Mouse (Mus musculus): Measurements from ENCODE around the gene Zdhhc14.

DNA sequence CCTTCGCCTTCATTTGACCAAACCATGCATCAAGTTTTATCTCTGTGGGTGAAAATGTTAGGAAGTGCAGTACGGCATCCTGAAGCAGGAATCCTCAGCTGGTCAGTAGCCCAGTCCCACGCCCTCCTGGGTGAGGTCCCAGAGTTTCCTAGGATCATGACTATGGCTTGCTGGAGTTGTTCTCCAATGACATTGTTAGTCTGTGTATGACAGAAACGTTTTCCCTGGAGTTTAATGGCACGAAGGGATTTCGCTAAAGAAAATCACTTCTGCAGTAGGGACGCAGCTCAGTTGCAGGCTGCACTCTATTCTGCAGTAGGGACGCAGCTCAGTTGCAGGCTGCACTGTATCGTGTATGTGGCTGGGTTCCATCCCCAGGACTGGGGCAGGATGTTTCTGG, 161.6 kb downstream of the Zdhhc14 start:
- no peak for TF ChIP-seq CTCF (IDR thresholded peaks at IDR 0.05; ENCODE audit: low read depth)
- no peak for TF ChIP-seq EP300 (optimal IDR thresholded peaks at IDR 0.05)
